Mouse (Mus musculus) ES-Bruce4 (cell line): ENCODE data around the gene Crygs.

Experiments used
- CTCF ChIP-seq: IDR thresholded peaks from one replicate; pipeline ENCODE4 v1.8.1; 2011; ENCODE audit warnings: low read depth, low read length
- EP300 ChIP-seq: IDR thresholded peaks from 2 replicates; pipeline ENCODE4 v1.6.1; 2011; ENCODE audit warnings: low read depth, low read length; ENCODE audit not compliant: insufficient read depth
- POLR2A ChIP-seq: IDR thresholded peaks from one replicate; pipeline ENCODE4 v1.8.1; 2011; ENCODE audit warnings: low read length; ENCODE audit not compliant: insufficient read depth

GRCm38 (mm10) chr16:22767405-22767804 is 44.0 kb downstream of the Crygs start:
- TF ChIP-seq CTCF (peak; percentile 12), POLR2A (no peak), EP300 (no peak)
